Mouse (Mus musculus): ENCODE measurements around the gene Arl16. TPM values are rescaled to one million over a fixed set of nuclear protein-coding genes. Genes with fewer than 3 reads are reported as not detected.

Arl16 gene
- polyA plus RNA-seq, 1 experiment from 2014 or later, result 58.2 TPM

- peaks cover 8% of the 10 kb centered on the region; the same call in 1 of the 2 replicates for H3K36me3 ChIP-seq (ENCODE audit: control insufficient read depth, insufficient read depth, low read length)
- 0 out of 2 replicates have a peak, but pooled peaks cover under 1% of the 10 kb centered on the region for H3K4me1 ChIP-seq (replicated peaks; ENCODE audit: control insufficient read depth, insufficient read depth, low read length)
- 93% methylated on average over 3 of the region's 3 CpGs for WGBS
- H3K27ac ChIP-seq (ENCODE audit: low read depth, low read length), result no peak overlapping the region
- no peak overlapping the region for H3K9ac ChIP-seq (ENCODE audit: low read depth, low read length)
- no peaks in the 10 kb centered on the region for H3K9me3 ChIP-seq (ENCODE audit: control insufficient read depth, low read length)
- no peak overlapping the region for H3K4me2 ChIP-seq (replicated peaks; ENCODE audit: low read depth, low read length)
- ATAC-seq (ENCODE audit: low FRiP score) (no peak), DNase-seq (ENCODE audit: low spot score) (no peak)
- H3K27me3 ChIP-seq (ENCODE audit: control insufficient read depth, insufficient read depth, low read length), result no peaks in the 10 kb centered on the region
- H3K4me3 ChIP-seq (ENCODE audit: low read depth, low read length), result no peak overlapping the region
These were observed 30.0 kb upstream of the Arl16 start for GRCm38 (mm10) chr11:120497436-120497835.

- H3K9ac ChIP-seq (ENCODE audit: low read depth, low read length), result no peak overlapping the region
- ATAC-seq (ENCODE audit: low FRiP score), result no peak
- 0 out of 2 replicates have a peak overlapping the region, but pooled peaks have one; percentile 2 for H3K4me3 ChIP-seq (ENCODE audit: low read depth, low read length)
- peaks cover 8% of the 10 kb centered on the region; the same call in 1 of the 2 replicates for H3K36me3 ChIP-seq (ENCODE audit: control insufficient read depth, insufficient read depth, low read length)
- no peak for DNase-seq (ENCODE audit: low spot score)
- no peaks in the 10 kb centered on the region for H3K9me3 ChIP-seq (ENCODE audit: control insufficient read depth, low read length)
- H3K4me1 ChIP-seq (replicated peaks; ENCODE audit: control insufficient read depth, insufficient read depth, low read length), result peaks cover 9% of the 10 kb centered on the region
- H3K4me2 ChIP-seq (replicated peaks; ENCODE audit: low read depth, low read length), result no peak overlapping the region
- WGBS, result 91% methylated on average over 3 of the region's 3 CpGs
- H3K27me3 ChIP-seq (ENCODE audit: control insufficient read depth, insufficient read depth, low read length), result no peaks in the 10 kb centered on the region
- no peak overlapping the region for H3K27ac ChIP-seq (ENCODE audit: low read depth, low read length)
These were observed 26.5 kb upstream of the Arl16 start for GRCm38 (mm10) chr11:120493911-120494310.

GRCm38 (mm10) chr11:120493351-120493750 lies 25.9 kb upstream of the Arl16 start:
- ATAC-seq (ENCODE audit: low FRiP score), result no peak
- Histone ChIP-seq H3K36me3 (ENCODE audit: control insufficient read depth, insufficient read depth, low read length) (peaks cover 8% of the 10 kb centered on the region; the same call in 1 of the 2 replicates), H3K9me3 (ENCODE audit: control insufficient read depth, low read length) (no peaks in the 10 kb centered on the region), H3K4me1 (replicated peaks; ENCODE audit: control insufficient read depth, insufficient read depth, low read length) (peaks cover 9% of the 10 kb centered on the region), H3K27ac (ENCODE audit: low read depth, low read length) (no peak overlapping the region), H3K27me3 (ENCODE audit: control insufficient read depth, insufficient read depth, low read length) (no peaks in the 10 kb centered on the region), H3K9ac (ENCODE audit: low read depth, low read length) (peak overlapping the region; percentile 68; the same call in 1 of the 2 replicates), H3K4me3 (ENCODE audit: low read depth, low read length) (0 out of 2 replicates have a peak overlapping the region, but pooled peaks have one; percentile 64), H3K4me2 (replicated peaks; ENCODE audit: low read depth, low read length) (peak overlapping the region; percentile 96)
- 61% methylated on average over 3 of the region's 3 CpGs for WGBS
- no peak for DNase-seq (ENCODE audit: low spot score)

GRCm38 (mm10) chr11:120492878-120493203 lies 25.4 kb upstream of the Arl16 start:
- Histone ChIP-seq H3K9ac (ENCODE audit: low read depth, low read length) (peak overlapping the region; percentile 68; the same call in 1 of the 2 replicates), H3K9me3 (ENCODE audit: control insufficient read depth, low read length) (no peaks in the 10 kb centered on the region), H3K36me3 (ENCODE audit: control insufficient read depth, insufficient read depth, low read length) (peaks cover 8% of the 10 kb centered on the region; the same call in 1 of the 2 replicates), H3K4me3 (ENCODE audit: low read depth, low read length) (peak overlapping the region; percentile 64), H3K4me2 (replicated peaks; ENCODE audit: low read depth, low read length) (peak overlapping the region; percentile 96), H3K27me3 (ENCODE audit: control insufficient read depth, insufficient read depth, low read length) (no peaks in the 10 kb centered on the region), H3K4me1 (replicated peaks; ENCODE audit: control insufficient read depth, insufficient read depth, low read length) (peaks cover 9% of the 10 kb centered on the region), H3K27ac (ENCODE audit: low read depth, low read length) (0 out of 2 replicates have a peak overlapping the region, but pooled peaks have one; percentile 40)
- DNase-seq (ENCODE audit: low spot score) (no peak), ATAC-seq (ENCODE audit: low FRiP score) (no peak)
- 29% methylated on average over 3 of the region's 3 CpGs for WGBS

GRCm38 (mm10) chr11:120492024-120492877 lies 24.8 kb upstream of the Arl16 start:
- ATAC-seq (ENCODE audit: low FRiP score), result peak; percentile 41
- peaks cover 4% of the 10 kb centered on the region; the same call in 1 of the 2 replicates for H3K36me3 ChIP-seq (ENCODE audit: control insufficient read depth, insufficient read depth, low read length)

GRCm38 (mm10) chr11:120491317-120492023 lies 24.1 kb upstream of the Arl16 start, which contains the start of gene Slc25a10:
Gene Slc25a10 (plus strand): TSS chr11:120491840.
- H3K36me3 ChIP-seq (ENCODE audit: control insufficient read depth, insufficient read depth, low read length), result peaks cover 4% of the 10 kb centered on the region; the same call in 1 of the 2 replicates
- ATAC-seq (ENCODE audit: low FRiP score), result peak; percentile 90
- H3K9ac ChIP-seq (ENCODE audit: low read depth, low read length), result peak within 1 kb of the TSS; percentile 68
- peaks cover 9% of the 10 kb centered on the region for H3K4me1 ChIP-seq (replicated peaks; ENCODE audit: control insufficient read depth, insufficient read depth, low read length)
- H3K4me2 ChIP-seq (replicated peaks; ENCODE audit: low read depth, low read length), result peak within 1 kb of the TSS; percentile 96
- no peaks in the 10 kb centered on the region for H3K27me3 ChIP-seq (ENCODE audit: control insufficient read depth, insufficient read depth, low read length)
- H3K27ac ChIP-seq (ENCODE audit: low read depth, low read length), result peak within 1 kb of the TSS; percentile 60
- DNase-seq (ENCODE audit: low spot score), result peak; percentile 94
- WGBS, result under 1% methylated on average over 35 of the region's 35 CpGs
- peak within 1 kb of the TSS; percentile 64 for H3K4me3 ChIP-seq (ENCODE audit: low read depth, low read length)
- H3K9me3 ChIP-seq (ENCODE audit: control insufficient read depth, low read length), result no peaks in the 10 kb centered on the region

More at GRCm38 (mm10) chr11:120492024-120492877, 24.8 kb upstream of the Arl16 start:
- Histone ChIP-seq H3K4me3 (ENCODE audit: low read depth, low read length) (peak overlapping the region; percentile 64), H3K27ac (ENCODE audit: low read depth, low read length) (peak overlapping the region; percentile 40), H3K9ac (ENCODE audit: low read depth, low read length) (peak overlapping the region; percentile 68), H3K9me3 (ENCODE audit: control insufficient read depth, low read length) (no peaks in the 10 kb centered on the region), H3K4me1 (replicated peaks; ENCODE audit: control insufficient read depth, insufficient read depth, low read length) (peaks cover 9% of the 10 kb centered on the region), H3K4me2 (replicated peaks; ENCODE audit: low read depth, low read length) (peak overlapping the region; percentile 96), H3K27me3 (ENCODE audit: control insufficient read depth, insufficient read depth, low read length) (no peaks in the 10 kb centered on the region)
- under 1% methylated on average over 48 of the region's 48 CpGs for WGBS
- peak; percentile 55 for DNase-seq (ENCODE audit: low spot score)

GRCm38 (mm10) chr11:120490291-120491046 lies 23.1 kb upstream of the Arl16 start:
- peak overlapping the region; percentile 96; the same call in 1 of the 2 replicates for H3K4me2 ChIP-seq (replicated peaks; ENCODE audit: low read depth, low read length)

More at GRCm38 (mm10) chr11:120490291-120491046, 23.1 kb upstream of the Arl16 start:
- Histone ChIP-seq H3K27ac (ENCODE audit: low read depth, low read length) (peak overlapping the region; percentile 60; the same call in 1 of the 2 replicates), H3K36me3 (ENCODE audit: control insufficient read depth, insufficient read depth, low read length) (no peaks in the 10 kb centered on the region; the same call in 1 of the 2 replicates), H3K4me3 (ENCODE audit: low read depth, low read length) (no peak overlapping the region), H3K9ac (ENCODE audit: low read depth, low read length) (peak overlapping the region; percentile 32; the same call in 1 of the 2 replicates), H3K4me1 (replicated peaks; ENCODE audit: control insufficient read depth, insufficient read depth, low read length) (peaks cover 12% of the 10 kb centered on the region), H3K27me3 (ENCODE audit: control insufficient read depth, insufficient read depth, low read length) (no peaks in the 10 kb centered on the region), H3K9me3 (ENCODE audit: control insufficient read depth, low read length) (no peaks in the 10 kb centered on the region)
- DNase-seq (ENCODE audit: low spot score), result no peak
- no peak for ATAC-seq (ENCODE audit: low FRiP score)
- WGBS, result 32% methylated on average over 4 of the region's 4 CpGs
